Mouse (Mus musculus) midbrain, embryonic 11.5 days (tissue): ENCODE data around the gene Ggps1. TPM values are rescaled to one million over a fixed set of nuclear protein-coding genes. Genes with fewer than 3 reads are reported as not detected.

Experiments
- ATAC-seq: fragments of 200-750 bp; cut with Nextera tagmentation; 2 replicates; pipeline ENCODE4 v1.8.0; 2017; ENCODE audit warnings: moderate TSS enrichment, moderate library complexity; ENCODE audit not compliant: low FRiP score
- DNase-seq: peaks from one replicate; pipeline ENCODE4 v3.0.0; 2015; ENCODE audit warnings: low spot score; ENCODE audit errors: missing footprints
- H3K27ac ChIP-seq: fragments of 300-500 bp; sonication (generic); 2 replicates; pipeline ENCODE4 v1.5.1; 2014; ENCODE audit warnings: low read depth, low read length
- H3K27me3 ChIP-seq: fragments of 300-500 bp; sonication (generic); 2 replicates; pipeline ENCODE4 v1.6.1; 2014; ENCODE audit warnings: mild to moderate bottlenecking, low read length, moderate library complexity, mixed read lengths; ENCODE audit not compliant: control insufficient read depth, insufficient read depth
- H3K36me3 ChIP-seq: fragments of 300-500 bp; sonication (generic); 2 replicates; pipeline ENCODE4 v1.6.1; 2014; ENCODE audit warnings: mild to moderate bottlenecking, low read length, moderate library complexity, mixed read lengths; ENCODE audit not compliant: control insufficient read depth, insufficient read depth
- H3K4me1 ChIP-seq: fragments of 300-500 bp; sonication (generic); 2 replicates; pipeline ENCODE4 v1.6.1; 2014; ENCODE audit warnings: low read length; ENCODE audit not compliant: control insufficient read depth, insufficient read depth
- H3K4me2 ChIP-seq: fragments of 300-500 bp; sonication (generic); 2 replicates; pipeline ENCODE4 v1.6.1; 2014; ENCODE audit warnings: mild to moderate bottlenecking, moderate library complexity
- H3K4me3 ChIP-seq: fragments of 300-500 bp; sonication (generic); 2 replicates; pipeline ENCODE4 v1.5.1; 2014; ENCODE audit warnings: low read depth, low read length
- H3K9ac ChIP-seq: fragments of 300-500 bp; sonication (generic); 2 replicates; pipeline ENCODE4 v1.6.1; 2014; ENCODE audit warnings: low read length
- H3K9me3 ChIP-seq: fragments of 300-500 bp; sonication (generic); 2 replicates; pipeline ENCODE4 v1.6.1; 2016; ENCODE audit warnings: low read length; ENCODE audit not compliant: control insufficient read depth
- WGBS: fragments of 180-500 bp; shearing (Covaris S2); extraction: QIAGEN DNeasy Blood & Tissue Kit; methylation state at CpG from one replicate; pipeline ENCODE4 v1.1.7; 2014; 5-methylcytosine and 5-hydroxymethylcytosine counted together
- polyA plus RNA-seq: library from polyadenylated mRNA; unstranded; fragments of >200 nt; fragmentation: Nextera tagmentation; extraction: Ambion mirVana; gene quantifications from 2 replicates; pipeline ENCODE4 v1.2.1, GENCODE M21; 2014

The Ggps1 gene
- polyA plus RNA-seq, 1 experiment from 2014 or later: 80.1 TPM

DNA sequence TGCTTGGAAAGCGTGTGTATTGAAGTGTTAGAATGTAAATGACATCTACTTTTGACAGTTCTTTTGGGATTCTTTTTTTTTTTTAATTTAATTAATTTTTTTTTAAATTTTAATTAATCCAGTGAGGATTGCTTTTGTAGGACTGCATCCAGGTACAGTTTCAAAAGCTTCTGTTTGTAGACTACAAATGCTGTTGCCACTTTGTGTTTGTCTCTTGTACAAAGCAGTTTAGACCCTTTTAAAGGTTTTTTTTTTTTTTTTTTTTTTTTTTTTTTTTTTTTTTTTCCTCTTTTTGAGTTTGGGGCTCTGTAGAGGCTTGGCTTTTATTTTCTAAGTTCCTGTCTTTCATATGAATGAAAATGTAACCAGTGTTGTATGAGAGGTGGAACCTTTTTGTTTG lies 2.4 kb upstream of the Ggps1 start:
- H3K27ac ChIP-seq: no peak overlapping the region
- no peak for DNase-seq
- peaks cover 11% of the 10 kb centered on the region for H3K4me1 ChIP-seq
- H3K9ac ChIP-seq: no peak overlapping the region
- no peaks in the 10 kb centered on the region for H3K36me3 ChIP-seq
- H3K4me2 ChIP-seq: no peak overlapping the region
- no peak for ATAC-seq
- H3K9me3 ChIP-seq: no peaks in the 10 kb centered on the region
- no peak overlapping the region for H3K4me3 ChIP-seq
- H3K27me3 ChIP-seq: no peaks in the 10 kb centered on the region
- 89% methylated on average over 1 of the region's 1 CpGs for WGBS

DNA sequence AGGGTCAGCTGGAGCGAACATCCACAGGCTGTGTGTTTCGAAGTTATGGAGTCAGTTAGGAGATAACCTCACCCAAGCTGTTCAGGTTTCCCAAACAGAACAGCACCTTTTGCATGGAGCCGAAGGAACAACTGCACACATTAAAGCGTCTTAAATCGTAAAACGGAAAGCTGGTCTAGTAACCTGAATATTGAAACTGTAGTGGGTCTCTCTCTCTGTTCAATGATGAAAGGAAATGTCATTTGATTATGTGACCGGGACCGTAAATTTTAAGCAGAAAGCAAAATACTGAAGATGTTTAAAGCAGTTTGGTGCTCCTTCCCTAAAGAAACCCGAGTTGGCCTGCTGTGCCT lies 1.7 kb upstream of the Ggps1 start:
- Histone ChIP-seq H3K9ac (peak overlapping the region; percentile 97), H3K27ac (no peak overlapping the region), H3K4me2 (peak overlapping the region; percentile 60), H3K9me3 (no peaks in the 10 kb centered on the region), H3K36me3 (no peaks in the 10 kb centered on the region), H3K27me3 (no peaks in the 10 kb centered on the region), H3K4me1 (peaks cover 11% of the 10 kb centered on the region), H3K4me3 (peak overlapping the region; percentile 99)
- ATAC-seq: no peak
- 28% methylated on average over 9 of the region's 9 CpGs for WGBS
- DNase-seq: peak; percentile 92

DNA sequence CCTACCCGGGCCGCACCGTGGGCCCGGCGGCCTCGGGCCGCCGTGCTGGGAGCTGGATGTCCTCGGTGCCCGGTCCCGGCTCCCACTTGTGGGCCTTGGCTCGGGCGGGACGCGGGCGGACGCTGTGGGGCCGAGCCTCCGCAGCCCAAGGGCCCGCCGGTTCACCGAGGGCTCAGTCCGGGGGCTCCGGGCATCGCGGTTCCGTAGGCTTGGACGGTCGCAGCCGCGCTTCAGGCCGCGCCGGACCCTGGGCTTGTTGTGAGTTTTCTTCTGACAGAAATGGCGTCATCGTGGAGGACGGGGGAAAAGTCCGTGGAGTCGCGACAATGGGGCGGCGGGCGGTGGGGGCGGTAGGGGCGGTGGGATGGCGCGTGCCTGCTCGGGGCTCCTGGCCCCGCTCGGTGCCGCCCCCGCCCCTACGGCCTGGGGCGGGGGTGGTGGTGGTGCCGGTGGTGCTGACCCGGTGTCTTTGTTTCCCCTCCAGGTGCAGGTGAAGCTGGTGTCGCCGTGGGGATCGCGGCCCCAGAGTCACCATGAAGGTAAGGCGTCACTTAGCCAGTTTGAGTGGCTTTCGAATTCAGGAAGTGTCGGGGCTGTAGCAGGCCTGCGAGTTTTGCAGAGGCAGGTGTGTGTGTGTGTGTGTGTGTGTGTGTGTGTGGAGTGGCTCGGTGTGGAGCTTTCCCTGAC lies 1.2 kb upstream of the Ggps1 start:
- Histone ChIP-seq H3K36me3 (no peaks in the 10 kb centered on the region), H3K4me3 (peak overlapping the region; percentile 99), H3K4me1 (peaks cover 11% of the 10 kb centered on the region), H3K4me2 (peak overlapping the region; percentile 60), H3K27me3 (no peaks in the 10 kb centered on the region), H3K9ac (peak overlapping the region; percentile 97), H3K9me3 (no peaks in the 10 kb centered on the region), H3K27ac (peak overlapping the region; percentile 92)
- 0% methylated on average over 46 of the region's 65 CpGs for WGBS
- peak; percentile 4; the same call in 1 of the 2 replicates for ATAC-seq
- DNase-seq: peak; percentile 93

DNA sequence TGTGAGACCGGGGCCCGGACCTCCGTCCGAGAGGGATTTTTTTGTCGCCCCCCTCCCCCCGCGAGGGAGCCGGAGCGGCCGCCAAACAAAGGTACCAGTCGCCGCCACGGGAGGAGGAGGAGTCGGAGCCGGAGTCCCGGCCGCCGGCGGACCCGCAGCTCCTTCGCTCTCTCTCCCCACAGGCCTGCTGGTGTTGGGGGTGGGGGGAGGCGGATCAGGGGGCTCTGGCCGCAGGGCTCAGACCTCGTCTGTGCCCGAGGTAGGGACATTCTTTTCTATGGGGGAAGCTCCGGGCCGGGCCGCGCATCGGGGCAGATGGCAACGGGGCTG lies 619 bp upstream of the Ggps1 start:
- no peaks in the 10 kb centered on the region for H3K36me3 ChIP-seq
- peaks cover 11% of the 10 kb centered on the region for H3K4me1 ChIP-seq
- no peaks in the 10 kb centered on the region for H3K9me3 ChIP-seq
- no peaks in the 10 kb centered on the region for H3K27me3 ChIP-seq
- H3K4me2 ChIP-seq: peak overlapping the region; percentile 60
- ATAC-seq (peak; percentile 56), DNase-seq (no peak)
- H3K4me3 ChIP-seq: peak overlapping the region; percentile 99
- H3K27ac ChIP-seq: peak overlapping the region; percentile 92
- H3K9ac ChIP-seq: peak overlapping the region; percentile 97
- 0% methylated on average over 28 of the region's 31 CpGs for WGBS

DNA sequence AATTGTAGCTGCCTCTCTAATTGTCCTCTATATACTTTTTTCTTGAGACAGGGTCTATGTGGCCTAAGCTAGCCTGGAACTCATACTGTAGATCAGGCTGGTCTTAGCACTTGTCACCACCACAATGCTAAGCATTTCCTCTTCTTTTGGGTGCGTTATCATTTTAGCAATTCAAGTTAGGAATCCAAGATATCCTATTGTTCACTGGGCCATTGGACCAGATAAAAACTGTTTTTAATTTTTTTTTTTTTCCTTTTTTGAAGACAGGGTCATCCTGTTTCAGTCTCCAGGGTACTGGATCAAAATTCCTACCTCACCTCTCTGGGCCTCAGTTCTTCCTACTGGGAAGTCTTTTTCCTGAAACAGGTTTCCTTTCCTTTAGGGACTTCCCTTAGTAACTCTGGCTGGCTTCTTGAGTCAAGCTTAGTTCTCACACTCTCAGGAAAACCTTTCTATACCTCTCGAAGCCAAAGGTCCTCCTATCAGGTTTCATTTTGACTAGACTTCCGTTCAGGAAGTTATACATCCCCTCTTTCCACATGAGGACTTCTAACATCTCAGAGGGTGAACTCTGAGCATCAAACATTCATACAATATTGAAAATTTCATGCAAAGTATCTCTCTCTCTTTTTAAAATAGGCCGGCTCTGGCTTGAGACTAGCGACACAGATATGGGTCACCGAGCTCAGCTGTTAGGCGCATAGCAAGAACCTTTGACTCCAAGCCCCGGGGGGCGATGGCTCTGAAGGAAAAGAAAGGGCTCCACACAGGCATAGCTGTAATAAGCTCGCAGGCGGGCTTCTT lies 877 bp downstream of the Ggps1 start:
- 6% methylated on average over 11 of the region's 11 CpGs for WGBS
- Histone ChIP-seq H3K36me3 (no peaks in the 10 kb centered on the region), H3K4me3 (peak overlapping the region; percentile 64), H3K9me3 (no peaks in the 10 kb centered on the region), H3K27ac (peak overlapping the region; percentile 72), H3K4me2 (peak overlapping the region; percentile 76), H3K9ac (peak overlapping the region; percentile 74), H3K27me3 (no peaks in the 10 kb centered on the region), H3K4me1 (peaks cover 11% of the 10 kb centered on the region)
- ATAC-seq (no peak), DNase-seq (no peak)

DNA sequence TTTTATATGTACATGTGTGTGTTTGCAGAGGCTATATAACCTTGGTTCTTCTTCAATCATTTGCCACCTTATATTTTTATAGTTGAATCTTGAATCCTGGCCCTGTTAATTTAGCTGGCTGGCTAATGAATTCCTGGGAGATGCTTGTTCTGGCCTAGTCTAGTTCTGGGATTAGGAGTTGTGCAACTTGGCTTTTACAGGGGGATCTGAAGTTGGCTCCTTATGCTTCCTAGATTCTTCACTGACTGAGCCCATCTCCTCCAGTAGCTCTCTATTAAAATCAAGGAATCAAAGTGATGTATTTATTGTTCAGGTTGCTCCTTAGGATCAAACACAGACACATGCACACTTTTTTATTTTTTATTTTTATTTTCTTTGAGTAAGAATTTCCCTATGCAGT lies 3.7 kb downstream of the Ggps1 start:
- H3K9me3 ChIP-seq: no peaks in the 10 kb centered on the region
- H3K36me3 ChIP-seq: peaks cover 2% of the 10 kb centered on the region; the same call in 1 of the 2 replicates
- DNase-seq (no peak), ATAC-seq (no peak)
- no peaks in the 10 kb centered on the region for H3K27me3 ChIP-seq
- H3K27ac ChIP-seq: no peak overlapping the region
- peaks cover 5% of the 10 kb centered on the region for H3K4me1 ChIP-seq
- no peak overlapping the region for H3K9ac ChIP-seq
- H3K4me3 ChIP-seq: no peak overlapping the region
- no peak overlapping the region for H3K4me2 ChIP-seq

DNA sequence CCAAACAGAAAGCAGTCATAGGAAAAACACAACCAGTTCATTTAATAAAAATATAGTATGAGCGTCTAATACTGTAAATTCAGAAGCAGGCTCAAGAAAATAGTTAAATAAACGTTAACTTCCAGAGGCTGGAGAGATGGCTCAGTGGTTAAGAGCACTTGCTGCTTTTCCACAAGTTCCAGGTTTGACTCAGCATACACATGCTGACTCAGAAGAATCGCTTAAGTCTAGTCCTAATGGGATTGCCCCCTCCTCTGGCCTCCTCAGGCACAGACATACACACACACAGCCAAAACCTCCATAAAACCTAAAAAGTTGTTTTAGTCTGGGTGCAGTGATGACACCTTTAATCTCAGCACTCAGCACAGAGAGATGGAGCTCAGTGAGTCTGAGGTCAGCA lies 6.5 kb downstream of the Ggps1 start:
- no peaks in the 10 kb centered on the region for H3K4me1 ChIP-seq
- no peak overlapping the region for H3K27ac ChIP-seq
- DNase-seq: no peak
- H3K27me3 ChIP-seq: no peaks in the 10 kb centered on the region
- peaks cover 9% of the 10 kb centered on the region; the same call in 1 of the 2 replicates for H3K36me3 ChIP-seq
- ATAC-seq: no peak
- H3K9ac ChIP-seq: no peak overlapping the region
- H3K9me3 ChIP-seq: no peaks in the 10 kb centered on the region
- H3K4me2 ChIP-seq: no peak overlapping the region
- H3K4me3 ChIP-seq: no peak overlapping the region
- 93% methylated on average over 3 of the region's 3 CpGs for WGBS

DNA sequence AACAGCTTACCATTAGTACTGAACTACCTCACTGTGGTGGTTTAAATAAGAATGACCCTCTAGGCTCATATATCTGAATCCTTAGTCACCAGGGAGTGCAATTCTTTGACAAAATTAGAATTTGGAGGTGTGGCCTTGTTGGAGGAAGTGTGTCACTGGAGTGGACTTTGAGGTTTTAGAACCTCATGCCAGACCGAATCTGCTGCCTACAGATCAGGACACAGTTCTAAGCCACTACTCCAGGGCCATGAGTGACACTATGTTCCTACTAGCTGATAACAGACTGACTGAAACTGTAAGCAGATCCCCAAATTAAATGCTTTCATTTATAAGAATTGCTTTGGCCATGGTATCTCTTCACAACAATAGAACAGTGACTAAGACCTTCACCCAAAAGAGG lies 13.4 kb downstream of the Ggps1 start:
- no peaks in the 10 kb centered on the region for H3K9me3 ChIP-seq
- H3K27me3 ChIP-seq: no peaks in the 10 kb centered on the region
- H3K4me2 ChIP-seq: no peak overlapping the region
- no peaks in the 10 kb centered on the region for H3K4me1 ChIP-seq
- 100% methylated on average over 1 of the region's 1 CpGs for WGBS
- no peak overlapping the region for H3K27ac ChIP-seq
- H3K9ac ChIP-seq: no peak overlapping the region
- H3K4me3 ChIP-seq: no peak overlapping the region
- peaks cover 11% of the 10 kb centered on the region; the same call in 1 of the 2 replicates for H3K36me3 ChIP-seq
- ATAC-seq: no peak
- no peak for DNase-seq

DNA sequence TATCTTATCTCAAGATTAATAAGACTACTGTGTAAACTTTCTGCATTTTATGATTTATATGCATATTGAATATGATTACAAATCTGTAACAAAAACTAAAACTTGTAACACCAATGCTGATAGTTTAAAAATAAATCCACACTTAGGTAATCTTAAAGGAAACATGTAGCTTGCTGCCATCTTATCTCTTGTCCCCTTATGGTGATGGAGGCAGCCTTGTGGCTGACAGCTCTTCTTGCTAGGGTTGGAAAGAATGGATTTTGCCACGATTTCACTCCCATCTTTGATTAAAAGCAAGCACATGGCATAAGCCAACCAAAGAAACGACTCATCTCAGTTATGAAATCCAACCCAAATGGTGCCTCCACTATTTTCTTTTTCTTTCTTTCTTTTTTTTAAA lies 18.8 kb downstream of the Ggps1 start:
- no peaks in the 10 kb centered on the region for H3K4me1 ChIP-seq
- DNase-seq: no peak
- no peak overlapping the region for H3K4me2 ChIP-seq
- H3K27me3 ChIP-seq: no peaks in the 10 kb centered on the region
- no peak overlapping the region for H3K9ac ChIP-seq
- WGBS: 81% methylated on average over 2 of the region's 2 CpGs
- no peak overlapping the region for H3K27ac ChIP-seq
- H3K36me3 ChIP-seq: peaks cover 5% of the 10 kb centered on the region; the same call in 1 of the 2 replicates
- ATAC-seq: no peak
- no peak overlapping the region for H3K4me3 ChIP-seq
- no peaks in the 10 kb centered on the region for H3K9me3 ChIP-seq
